Mouse (Mus musculus): ENCODE data around the gene Atp5d. TPM values are rescaled to one million over a fixed set of nuclear protein-coding genes. Genes with fewer than 3 reads are reported as not detected.

The Atp5d gene
- total RNA-seq, 2 experiments from 2014 or later = 1,058 to 1,125 TPM

DNA sequence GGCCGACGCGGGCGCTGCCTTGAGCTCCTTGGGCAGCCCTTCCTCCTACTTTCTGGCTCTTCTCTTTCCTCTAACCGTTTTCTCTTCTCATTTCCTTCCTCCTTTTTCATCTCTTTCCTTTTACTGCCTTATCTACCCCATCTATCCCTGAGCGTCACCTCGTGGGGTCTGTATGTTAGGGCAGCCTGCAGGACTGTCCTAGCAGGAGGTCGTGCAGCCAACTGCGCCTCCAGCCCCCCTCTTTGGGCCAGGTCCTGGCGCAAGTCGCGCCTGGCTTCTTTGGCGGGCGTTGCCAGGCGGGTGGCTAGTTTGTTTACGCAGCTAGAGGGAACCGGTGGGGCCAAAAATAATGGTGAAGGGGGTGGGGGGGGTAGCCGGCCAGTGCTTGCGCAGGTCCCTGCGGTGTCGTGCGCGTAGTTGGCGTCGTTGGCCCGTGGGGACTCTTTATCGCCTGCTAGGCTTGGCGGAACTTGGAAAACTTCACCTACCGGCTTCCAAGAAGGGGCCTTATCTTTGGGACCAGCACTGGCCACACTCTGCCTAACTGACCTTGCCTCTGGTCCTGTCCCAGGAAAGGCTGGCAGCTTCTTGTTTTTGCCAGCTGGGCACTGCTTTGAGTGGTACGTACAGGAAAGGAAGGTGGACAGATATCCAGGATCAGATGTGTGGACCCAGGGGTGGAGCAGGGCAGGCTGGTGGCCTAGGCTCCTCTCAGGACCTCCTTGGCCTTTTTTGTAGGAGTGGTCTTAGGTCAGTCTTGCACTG, 21.3 kb upstream of the Atp5d start:
- peak; percentile 76 to 77 for DNase-seq
- intact Hi-C loops (cut with DNase I) = loop anchor here (2.0 kb wide), 1 partner anchor 24 kb away; the partner anchor contains the start of gene Cbarp

DNA sequence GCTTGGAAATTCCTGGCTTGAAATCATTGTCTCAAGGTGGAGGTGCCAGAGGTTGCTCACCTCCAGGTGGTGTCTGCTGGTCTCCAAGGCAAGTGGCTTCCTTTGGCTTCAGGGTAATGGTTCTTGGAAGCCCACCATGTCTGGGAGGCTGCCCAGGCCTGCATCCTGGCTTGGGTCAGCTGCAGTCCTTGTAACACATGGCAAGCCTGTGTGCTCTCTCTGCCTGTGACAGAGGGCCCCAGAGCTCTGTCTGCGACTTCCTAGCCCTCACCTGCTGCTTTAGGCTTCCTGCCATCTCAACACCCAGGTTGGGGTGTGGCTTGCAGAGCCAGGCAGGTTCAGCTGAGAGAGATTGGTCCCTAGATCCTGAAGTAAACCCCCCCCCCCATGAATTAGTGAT, 20.7 kb upstream of the Atp5d start:
- no peak for DNase-seq
- intact Hi-C loops (cut with DNase I) = loop anchor here (2.0 kb wide), 1 partner anchor 23 kb away; the partner anchor contains the start of gene Cbarp

DNA sequence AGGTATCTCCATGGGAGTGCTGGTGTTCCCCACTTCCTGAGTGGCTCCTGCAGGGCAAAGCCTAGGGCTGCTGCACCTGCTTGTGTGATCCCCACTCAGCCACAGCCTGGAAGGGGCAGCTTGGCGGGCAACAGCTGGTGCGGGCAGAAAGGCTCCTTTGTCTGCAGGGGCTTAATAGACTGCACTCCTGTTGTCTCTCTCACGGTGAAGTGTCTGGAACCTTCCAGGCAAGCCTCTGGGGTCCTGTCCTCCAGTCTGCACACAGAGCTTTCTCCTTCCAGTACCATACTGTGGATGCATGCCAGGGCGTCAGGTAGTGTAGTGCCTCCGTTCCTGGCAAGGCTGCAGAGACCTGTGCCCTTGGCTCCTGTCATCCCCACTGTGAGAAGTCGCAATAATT, 19.9 kb upstream of the Atp5d start:
- intact Hi-C loops (cut with DNase I) = no loop called here
- DNase-seq = no peak

DNA sequence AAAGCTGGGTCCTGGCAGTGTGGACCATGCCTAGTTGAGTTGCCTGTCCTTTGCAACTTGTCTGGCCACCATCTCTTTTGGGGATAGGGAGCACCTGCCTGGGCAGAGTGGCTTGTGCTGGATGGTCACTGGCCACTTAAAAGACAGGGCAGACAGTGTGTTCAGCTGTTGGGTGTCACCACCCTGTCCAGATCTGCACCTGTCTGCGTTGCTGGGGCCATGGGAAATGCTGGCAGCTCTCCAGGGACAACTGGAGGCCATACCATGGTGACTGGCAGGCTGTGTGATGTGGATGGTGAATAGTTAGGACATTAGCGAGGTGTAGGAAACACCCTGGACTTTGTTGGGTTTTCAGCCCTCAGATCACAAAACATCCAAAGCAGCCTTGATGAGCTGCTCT, 18.3 kb upstream of the Atp5d start:
- DNase-seq = no peak
- intact Hi-C loops (cut with DNase I) = no loop called here

DNA sequence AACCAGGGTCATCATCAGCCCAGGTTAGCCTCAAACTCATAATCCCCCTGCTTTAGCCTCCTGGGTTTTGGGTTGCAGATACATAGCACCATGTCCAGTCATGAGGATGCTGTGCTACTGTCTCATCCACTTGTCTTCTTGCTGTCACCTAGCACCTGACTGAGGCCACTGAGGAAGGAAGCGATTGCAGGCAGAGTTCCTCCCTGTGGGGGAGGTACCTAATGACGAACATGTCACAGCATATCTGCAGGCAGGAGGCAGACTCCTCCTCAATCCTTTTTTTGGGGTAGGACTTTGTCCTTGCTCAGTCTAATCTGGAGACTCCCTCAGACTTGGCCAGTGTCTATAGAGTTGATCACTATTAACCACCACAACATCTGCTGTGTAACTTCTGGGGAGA, 16.8 kb upstream of the Atp5d start:
- no peak for DNase-seq
- intact Hi-C loops (cut with DNase I) = no loop called here

- intact Hi-C loops (cut with DNase I) = no loop called here
- no peak for DNase-seq
These were observed 14.4 kb upstream of the Atp5d start for GRCm38 (mm10) chr10:80123932-80124562.

DNA sequence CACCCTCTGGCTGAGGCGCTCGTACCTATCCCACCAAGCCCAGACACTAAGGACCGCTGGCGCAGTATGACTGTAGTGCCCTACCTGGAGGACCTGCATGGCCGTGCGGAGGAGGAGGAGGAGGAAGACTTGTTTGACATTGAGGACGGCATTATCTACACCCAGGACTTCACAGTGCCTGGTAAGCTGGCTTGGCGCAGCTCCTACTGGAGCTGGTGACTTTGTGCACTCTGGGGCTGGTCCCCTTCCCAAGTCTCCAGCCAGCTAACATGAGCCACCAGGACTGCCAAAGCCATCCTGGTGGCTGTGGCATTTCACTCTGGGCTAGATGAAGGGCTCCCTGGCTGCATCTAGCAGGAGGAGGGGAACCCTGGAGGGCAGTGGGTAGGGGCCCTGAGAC, 10.5 kb upstream of the Atp5d start:
- no peak for DNase-seq
- intact Hi-C loops (cut with DNase I) = no loop called here

- DNase-seq = no peak
- intact Hi-C loops (cut with DNase I) = no loop called here
These were observed 8.6 kb upstream of the Atp5d start for GRCm38 (mm10) chr10:80129846-80130245.

GRCm38 (mm10) chr10:80130403-80131031, 7.9 kb upstream of the Atp5d start:
- intact Hi-C loops (cut with DNase I) = no loop called here
- no peak for DNase-seq

DNA sequence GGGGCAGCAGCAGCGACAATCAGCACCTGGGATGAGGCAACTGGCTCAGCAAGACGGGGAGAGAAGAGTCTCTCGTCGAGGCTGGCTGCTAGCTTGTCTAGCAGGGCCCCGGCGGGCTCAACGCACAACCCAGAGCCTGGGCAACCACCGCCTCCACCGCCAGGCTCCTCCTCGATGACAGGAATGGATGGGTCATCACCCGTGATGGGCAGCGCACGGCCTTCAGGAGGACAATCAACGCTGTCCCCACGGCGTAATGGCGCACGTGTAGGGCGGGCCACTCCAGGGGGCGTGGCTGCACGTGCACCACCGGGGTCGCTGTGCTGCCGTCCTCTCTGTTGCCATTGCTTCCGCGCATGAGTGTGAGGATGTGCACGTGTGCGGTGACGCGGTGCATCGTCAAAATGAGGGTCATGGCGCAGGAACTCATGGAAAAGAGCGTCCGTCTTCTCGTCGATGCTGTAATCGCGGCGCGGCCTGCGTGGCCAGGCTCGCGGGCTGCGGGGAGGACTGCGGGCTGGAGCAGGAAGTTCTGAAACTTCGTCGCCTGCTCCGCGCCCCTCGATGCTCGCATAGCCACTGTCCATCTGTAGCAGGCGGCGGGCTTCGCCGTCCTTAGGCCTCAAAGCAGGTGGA, 7.0 kb upstream of the Atp5d start:
- DNase-seq = peak in 1 of 2 experiments; percentile 16
- intact Hi-C loops (cut with DNase I) = no loop called here

- DNase-seq = no peak
- intact Hi-C loops (cut with DNase I) = no loop called here
These were observed 6.5 kb upstream of the Atp5d start for GRCm38 (mm10) chr10:80131952-80132350.

DNA sequence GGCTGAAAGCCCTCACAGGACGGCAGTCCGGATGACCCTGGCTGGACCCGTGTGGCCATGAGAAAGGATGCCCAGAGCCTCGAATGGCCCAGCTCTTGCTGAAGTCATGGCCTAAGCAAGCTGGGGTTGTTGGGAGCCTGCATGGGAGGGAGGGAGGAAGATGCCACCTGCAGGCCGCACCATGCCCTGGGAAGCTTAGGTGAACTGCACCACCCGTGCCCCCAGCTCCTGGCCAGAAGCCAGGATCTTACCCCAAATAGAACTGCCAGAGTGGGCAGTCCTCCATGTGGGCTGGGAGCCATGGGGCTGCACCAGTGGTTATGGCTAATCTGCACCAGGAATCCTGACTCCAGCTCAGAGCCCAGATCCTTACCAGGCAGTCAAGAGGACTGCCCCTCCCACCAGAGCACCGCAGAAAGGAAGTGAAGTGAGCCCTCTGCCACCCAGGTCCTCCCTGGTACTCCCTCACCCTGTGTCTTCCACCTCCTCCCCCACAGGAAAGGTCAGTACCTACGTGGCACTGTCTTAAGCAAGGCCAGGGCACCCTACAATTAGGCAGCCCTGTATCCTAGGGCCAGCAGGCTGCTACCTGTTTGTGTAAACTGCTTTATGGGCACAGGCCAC, 5.1 kb upstream of the Atp5d start:
- DNase-seq = peak; percentile 77 to 81
- intact Hi-C loops (cut with DNase I) = no loop called here

GRCm38 (mm10) chr10:80134421-80134820, 4.0 kb upstream of the Atp5d start:
- intact Hi-C loops (cut with DNase I) = no loop called here
- no peak for DNase-seq

GRCm38 (mm10) chr10:80135161-80135560, 3.3 kb upstream of the Atp5d start:
- intact Hi-C loops (cut with DNase I) = no loop called here
- DNase-seq = no peak

DNA sequence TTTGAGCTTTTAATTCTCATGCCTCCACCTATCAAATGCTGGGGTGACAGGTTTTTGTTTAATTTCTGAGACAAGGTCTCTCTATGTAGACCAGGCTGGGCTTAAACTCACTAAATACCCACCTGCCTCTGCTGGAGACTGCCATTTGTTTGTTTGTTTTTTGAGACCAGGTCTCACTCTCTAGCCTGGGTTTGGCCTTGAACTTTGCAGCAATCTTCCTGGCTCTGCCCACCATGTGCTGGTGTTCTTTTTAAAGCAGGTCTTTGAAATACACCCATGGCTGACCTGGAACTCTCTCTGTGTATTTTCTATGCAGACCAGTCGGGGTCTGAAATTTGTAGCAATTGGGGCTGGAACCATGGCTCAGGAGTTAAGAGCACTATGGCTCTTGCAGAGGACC, 2.8 kb upstream of the Atp5d start:
- no peak for DNase-seq
- intact Hi-C loops (cut with DNase I) = no loop called here

DNA sequence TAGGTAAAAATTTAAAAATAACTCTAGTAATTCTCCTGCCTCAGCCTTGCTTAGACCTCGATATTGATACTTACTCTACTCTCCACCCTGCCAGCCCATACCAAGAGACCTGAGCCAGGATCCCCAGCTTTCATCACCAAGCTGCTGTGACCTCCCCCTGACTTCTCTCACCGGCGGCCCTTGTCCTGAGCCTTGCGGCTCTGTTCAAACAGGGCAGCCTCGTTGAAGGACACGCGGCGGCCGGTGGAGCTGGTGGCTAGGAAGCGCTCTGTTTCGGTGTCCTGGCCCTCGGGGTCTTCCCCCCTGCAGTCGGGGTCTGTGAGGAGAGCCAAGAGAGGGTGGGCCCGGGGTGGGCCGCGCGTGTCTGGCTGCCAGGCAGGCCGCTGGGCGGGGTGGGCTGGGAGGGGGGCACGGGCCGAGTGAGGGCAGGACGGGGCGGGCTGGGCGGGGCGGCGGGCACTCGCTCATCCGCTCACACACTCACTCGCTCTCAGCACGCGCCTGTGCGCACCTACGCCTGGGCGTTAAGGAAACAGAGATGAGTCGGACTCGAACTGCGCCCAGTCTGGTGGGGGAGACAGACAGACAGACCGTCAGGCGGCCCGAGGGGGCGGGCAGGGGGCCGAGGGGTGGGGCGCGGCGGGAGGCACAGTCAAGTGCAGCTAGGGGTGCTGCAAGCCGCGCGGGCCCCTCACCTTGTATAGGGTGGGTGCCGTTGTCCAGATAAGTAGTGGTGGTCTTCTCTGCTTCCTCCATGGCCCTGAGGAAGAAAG, 2.1 kb upstream of the Atp5d start:
- DNase-seq = peak in 1 of 2 experiments; percentile 14
- intact Hi-C loops (cut with DNase I) = no loop called here

GRCm38 (mm10) chr10:80136952-80137625, 1.3 kb upstream of the Atp5d start:
- intact Hi-C loops (cut with DNase I) = no loop called here
- peak in 1 of 2 experiments; percentile 13 for DNase-seq

DNA sequence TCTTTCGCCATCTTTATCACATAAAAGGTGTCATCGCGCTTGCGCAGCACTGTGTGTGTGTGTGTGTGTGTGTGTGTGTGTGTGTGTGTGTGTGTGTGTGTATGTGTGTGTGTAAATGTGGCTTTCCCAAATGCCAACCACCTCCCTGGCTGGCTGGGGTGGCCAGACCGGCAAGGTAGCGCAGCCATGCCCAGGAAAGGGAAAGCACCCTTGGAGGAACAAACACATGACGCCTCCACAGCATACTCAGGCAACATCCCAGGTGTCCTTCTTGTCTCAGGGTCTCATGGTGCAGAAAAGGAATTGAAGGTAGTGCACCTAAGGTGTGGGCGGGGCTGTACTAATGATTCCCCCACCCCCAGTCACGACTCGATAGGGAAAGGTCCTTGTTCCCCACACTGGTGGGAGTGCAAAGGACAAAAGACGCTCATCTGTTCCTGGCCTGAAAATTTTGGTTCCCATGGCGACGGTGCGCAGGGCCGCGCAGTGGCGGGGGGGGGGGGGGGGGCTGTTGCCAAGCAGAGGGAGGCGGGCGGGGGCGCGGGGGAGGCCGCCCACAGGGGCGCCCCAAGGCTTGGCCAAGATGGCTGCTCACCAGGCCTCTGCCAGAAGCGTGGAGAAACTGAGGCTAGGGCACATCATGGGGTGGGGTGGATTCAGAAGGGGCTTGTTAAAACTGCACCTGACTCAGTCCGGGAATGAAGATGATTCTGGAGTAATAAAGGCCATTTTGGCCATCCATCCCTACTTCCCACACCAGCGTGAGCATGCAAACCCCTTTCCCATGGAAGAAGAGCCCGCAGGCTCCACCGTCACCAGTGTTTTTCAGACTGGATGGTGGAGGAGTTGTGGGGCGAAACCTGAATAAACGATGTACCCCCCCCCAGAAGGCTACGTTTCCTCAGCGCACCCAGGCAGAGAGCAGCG, 543 bp upstream of the Atp5d start:
- intact Hi-C loops (cut with DNase I) = no loop called here
- peak in 1 of 2 experiments; percentile 25 for DNase-seq

- intact Hi-C loops (cut with DNase I) = no loop called here
- no peak for DNase-seq
These were observed 975 bp downstream of the Atp5d start for GRCm38 (mm10) chr10:80139439-80139775.

Measured in heart, postnatal 10 days (tissue).